Mouse (Mus musculus) heart, adult 8-10 months (tissue): Measurements from ENCODE around the gene Gpsm1. TPM values are rescaled to one million over a fixed set of nuclear protein-coding genes. Genes with fewer than 3 reads are reported as not detected.

ENCODE experiments used
- DNase-seq: peaks from one replicate; pipeline ENCODE4 v3.0.0; 2022; ENCODE audit warnings: low spot score
- total RNA-seq, 4 experiments: library from RNA; stranded (reverse); gene quantifications; 2 replicates each; pipeline ENCODE4 v1.2.4; 2022

The Gpsm1 gene
- total RNA-seq, 4 experiments from 2014 or later: 188 to 246 (median 219) TPM

DNA sequence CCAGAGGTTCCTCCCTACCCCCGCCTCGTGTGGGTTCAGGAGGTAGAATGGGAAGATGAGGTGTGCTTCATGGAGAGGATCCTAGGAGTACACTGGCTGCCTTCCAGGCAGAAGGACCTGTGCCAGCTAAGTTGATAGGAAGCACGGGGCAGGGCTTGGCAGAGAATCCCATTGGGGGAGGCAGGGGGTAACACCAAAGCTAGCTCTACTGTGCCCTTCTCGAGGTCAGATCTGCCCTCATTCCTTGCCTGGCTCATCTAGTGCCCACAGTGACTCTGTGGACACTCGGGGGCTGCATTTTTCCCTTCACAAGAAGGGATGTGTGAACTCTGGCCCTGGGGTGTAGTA, 23.9 kb downstream of the Gpsm1 start:
- peak; percentile 77 for DNase-seq

DNA sequence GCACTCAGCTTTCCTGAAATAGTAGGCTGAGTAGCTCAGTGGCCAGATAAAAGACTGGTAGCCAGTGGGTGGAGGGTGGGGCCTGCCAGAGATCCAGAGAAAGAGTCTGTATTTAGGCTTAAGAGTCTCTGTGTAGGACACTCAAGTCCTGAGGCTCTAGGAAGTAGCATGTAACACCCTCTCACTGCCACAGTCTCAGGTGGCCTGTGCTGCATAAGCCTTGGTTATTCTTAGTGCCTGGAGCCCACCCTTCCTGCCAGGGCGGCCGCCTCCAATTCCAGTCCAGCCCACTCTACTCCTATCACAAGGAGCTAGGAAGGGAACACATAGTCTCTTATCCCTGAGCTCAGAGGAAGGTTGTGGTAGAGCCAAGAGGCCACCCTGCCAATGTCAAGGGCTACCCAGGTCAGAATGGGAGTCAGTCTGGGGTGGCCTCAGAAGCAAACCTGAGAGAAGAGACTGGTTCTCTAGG, 26.2 kb downstream of the Gpsm1 start:
- no peak for DNase-seq

DNA sequence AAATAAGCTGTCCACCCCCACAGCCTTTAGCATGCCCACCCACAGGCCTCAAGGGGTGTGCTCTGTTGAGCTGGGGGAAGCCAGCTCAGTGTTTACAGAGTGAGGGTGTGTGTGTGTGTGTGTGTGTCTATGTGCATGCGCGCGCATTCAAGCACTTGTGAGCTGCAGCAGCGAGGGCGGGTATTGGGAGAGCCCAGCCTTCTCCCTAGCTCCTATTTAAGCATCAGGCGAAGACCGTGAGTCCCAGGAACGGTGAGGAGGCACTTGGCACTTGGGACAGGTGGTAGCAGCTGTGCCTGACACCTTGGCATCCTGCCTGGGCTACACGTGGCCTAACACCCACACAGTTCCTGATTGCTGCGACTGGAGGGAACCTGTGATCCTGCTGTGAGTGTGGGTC, 26.7 kb downstream of the Gpsm1 start:
- DNase-seq: peak; percentile 84

DNA sequence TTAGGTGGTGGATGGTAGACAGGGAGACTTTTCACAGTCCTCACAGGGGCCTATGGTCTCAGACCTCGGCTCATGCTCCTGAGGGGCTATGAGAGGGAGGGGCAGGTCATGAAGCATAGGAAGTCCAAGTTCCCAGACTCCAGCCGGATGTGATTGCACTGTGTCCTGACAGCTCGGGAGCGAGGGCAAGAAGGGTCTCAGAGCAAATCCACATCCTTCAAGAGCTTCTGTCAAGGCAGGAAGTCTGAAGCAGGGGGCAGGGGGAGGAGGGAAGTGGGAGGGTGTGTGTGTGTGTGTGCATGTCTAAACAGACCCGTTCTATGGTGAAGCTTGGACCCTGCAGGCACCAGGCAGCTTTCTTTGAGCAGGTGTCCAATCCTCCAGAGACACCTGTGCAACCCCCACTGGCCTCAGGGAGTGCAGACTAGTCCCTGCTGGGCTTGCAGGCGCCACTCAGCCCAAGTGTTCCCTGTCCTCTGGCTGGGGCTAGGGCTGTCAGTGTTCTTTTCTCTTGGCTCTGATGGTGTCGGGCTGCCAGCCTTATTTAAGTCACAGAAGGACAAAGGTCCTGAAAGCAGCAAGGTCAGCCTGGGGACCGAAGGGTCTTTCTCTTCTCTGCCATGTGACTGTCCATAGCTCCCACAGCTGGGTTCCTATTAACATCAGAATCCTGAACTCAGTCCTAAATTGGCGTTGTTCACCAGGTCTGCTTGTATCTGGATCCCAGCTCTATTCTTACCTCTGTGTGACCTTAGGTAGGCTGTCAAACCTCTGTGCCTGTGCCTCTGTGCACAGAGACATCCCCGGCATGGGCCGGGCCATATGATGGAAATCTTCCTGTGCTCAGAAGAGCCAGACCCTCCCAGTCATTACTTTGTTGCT, 27.5 kb downstream of the Gpsm1 start:
- DNase-seq: no peak

DNA sequence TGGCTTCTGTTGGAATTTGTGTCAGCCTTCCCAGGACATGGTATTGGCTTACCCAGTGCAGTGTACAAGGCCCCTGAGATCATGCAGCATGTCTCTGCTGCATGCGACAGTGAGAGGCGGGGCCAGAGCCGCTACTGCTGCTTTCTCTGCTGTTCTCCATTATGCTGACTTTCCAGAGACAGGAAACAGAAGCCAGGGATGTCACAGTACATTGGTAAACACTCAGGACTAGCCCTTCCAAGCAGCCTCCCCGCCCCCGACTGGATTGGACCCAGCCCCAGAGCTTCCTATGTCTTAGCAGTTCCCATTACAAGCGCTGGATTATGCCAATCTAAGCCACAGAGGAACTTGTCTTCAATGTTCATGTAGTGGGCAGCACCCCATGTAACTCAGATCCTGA, 32.9 kb downstream of the Gpsm1 start:
- no peak for DNase-seq

DNA sequence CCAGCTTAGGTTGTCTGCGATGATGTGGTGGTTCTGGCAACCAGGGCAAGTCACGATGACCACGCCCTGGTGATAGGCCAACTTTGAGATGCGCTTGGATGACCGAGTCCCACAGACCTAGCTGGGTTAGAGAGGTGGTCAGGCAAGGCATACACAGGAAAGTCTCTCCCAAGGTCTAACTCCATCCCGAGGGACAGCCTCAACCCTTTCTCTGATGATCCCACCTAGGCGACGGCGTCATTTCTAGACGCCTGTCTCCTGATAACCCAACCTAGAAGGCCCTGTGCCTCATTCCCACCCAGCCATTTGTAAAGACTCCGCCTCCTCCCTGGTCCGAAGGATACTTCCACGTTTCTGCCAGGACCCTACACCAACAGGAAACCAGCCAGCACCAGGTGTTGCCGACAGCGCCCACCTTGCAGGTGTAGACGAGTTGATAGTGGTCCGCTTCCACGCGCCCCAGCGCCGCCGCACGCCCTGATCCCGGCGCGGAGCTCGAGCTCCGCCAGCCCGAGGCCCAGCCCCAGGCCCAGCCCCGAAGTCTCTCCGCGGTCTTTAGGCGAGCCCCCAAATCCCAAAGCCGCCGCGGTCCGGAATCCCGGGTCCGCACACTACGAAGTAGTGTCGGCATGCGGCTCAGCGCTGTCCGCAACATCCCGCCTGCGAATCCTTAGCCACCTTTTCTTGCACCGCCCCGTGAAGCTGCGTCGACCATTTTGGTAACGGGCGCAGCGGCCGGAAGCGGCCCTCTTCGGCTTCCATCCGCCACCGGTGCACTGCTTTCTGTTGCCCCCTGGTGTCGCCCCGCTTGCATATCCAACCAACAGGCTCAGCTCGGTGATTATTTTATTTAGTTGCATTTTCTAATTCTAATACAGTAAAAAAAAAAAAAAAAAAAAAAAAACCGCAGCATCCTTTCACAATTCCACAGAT, 36.3 kb downstream of the Gpsm1 start, which contains the start of gene Dnlz:
Gene Dnlz, minus strand, starts transcription at position 753 of the 933 bp plus-strand sequence.
- peak; percentile 94 for DNase-seq

DNA sequence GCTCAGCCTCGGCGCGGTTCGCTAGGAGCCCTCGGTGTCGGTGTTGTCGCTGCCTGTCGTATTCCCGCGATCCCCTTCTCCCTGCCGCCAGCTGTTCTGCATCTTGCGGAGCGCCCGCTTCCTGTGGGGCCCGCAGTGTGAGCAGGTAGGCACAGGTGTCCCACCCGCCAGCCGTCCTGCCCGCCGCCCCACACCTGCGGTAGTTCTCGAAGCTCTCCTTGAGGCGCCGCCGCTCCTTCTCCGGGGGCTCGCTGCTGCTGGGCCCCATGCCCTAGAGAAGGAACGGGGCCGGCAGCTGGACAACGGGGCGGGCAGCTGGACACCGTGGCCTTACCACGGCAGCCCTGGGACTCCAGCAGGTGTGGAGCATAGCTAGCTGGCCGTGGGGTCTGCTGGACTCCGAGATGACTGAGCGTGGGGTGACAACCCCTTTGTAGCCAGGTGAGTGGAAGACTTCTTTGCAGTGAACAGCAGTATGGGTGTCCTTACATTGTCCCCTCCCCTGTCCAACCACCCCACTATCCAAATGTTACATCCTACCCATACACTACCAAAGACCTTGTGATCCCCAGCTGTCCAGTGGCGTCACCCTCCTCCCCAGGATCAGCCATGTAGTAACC, 37.1 kb downstream of the Gpsm1 start:
- DNase-seq: no peak

DNA sequence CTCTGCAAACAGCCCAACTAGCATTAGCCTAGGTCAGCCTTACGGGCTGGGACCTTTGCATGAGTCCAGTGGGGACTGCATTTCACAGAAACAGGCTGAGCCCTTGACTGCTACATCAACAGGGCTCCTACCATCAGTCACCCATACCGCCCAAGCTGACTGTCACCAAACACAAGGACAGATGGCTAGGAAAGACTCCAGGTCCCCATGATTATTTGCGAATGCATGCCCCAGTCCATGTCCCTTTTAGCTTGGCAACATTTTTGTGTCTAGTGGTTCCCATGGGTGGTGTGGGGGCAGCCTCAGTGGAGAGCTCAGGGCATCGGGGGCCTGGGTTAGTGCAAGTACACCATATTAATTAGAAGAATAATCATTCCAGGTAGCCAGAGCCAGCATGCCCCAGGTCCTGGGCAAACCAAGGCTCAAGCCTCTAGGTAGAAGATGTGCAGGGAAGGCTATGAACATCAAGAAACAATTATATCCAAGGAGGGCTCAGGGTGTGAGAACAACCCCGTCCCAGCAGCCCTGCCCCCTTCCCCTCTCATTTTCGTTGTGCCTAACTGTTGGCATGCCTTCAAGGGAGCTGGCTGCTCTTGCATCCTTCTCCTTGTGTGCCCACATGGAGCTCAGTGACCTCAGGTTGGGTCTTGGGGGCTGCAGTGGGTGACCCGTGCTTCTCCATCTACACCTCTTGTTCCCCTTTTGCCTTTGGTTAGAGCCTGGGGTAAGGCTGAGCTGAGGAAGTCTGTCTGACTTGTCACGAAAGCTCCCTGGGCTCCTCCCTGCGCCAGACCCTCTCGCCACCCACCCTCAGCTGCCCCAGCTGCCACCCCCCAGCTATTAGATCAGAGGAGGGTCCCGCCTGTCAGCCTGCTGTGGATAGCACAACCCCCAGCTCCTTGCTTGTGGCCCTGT, 38.0 kb downstream of the Gpsm1 start:
- no peak for DNase-seq

DNA sequence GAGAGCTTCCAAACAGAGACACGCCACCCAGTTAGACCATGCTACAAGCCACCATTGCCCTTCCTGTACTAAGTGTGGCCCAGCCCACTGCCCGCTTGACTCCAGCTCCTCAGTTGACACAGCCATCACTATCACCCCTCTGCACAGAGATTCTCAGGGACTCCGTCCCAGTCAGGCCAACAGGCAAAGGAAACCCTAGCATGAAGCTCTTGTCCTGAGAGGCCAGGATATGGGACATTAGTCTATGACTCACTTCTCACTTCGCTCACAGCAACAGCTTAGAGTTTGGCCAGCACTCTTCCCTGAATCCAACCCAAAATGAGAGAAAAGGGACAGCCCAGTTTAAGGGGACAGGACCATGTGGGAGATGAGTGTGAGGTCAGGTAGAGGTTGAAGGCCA, 39.1 kb downstream of the Gpsm1 start:
- DNase-seq: no peak

DNA sequence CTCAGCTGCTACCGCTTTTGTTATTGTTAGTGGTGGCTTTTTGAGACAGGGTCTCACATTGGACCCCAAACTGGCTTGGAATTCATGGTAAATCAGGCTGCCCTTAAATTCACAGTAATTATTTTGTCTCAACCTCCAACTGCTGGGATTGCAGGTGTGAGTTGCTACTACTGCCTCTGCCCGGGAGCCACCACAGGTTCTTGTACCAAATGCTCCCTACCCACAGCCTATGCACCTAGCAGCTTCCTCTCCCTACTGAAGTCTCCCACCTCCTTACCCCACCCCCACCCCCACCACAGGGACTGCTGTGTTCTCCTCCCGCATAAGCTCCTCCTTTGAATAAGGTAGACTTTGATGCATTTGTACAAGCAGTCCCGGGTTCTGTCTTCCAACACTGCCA, 40.9 kb downstream of the Gpsm1 start:
- DNase-seq: no peak

DNA sequence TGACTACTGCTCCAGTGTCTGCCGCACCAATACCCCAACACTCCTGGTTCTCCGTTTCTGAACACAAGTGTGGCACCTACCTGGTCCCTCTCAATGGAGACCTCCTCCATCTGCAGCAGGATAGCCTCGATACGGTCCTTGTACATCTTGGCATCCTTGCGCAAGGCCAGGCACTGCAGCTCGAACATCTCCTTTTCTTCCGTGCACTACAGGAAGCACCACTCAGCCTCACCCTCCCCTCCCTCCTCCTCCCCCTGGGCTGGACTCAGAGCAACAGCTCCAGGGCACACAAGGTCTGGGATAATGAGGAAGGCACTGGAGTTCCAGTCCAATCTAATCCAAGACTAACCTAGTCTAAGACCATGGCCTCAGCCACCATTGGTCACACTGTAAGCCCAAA, 41.4 kb downstream of the Gpsm1 start:
- no peak for DNase-seq

DNA sequence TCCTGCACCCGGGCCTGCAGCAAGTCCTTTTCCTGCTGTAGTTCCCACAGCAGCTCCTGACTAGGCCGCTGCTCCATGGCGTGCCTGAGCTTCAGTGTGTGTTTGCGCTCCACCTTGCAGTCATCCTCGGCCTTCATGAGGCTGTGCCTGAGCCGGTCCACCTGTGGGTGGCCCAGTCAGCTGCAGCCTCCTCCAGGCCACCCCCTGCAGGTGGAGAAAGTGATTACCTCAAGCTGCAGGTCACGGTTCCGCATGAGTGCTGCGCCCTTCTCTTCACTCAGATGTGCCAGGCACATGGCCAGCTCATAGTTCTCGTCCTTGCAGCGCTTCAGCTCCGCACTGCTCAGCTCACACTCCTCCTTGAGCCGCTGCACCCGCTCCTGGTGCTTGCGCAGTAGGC, 42.2 kb downstream of the Gpsm1 start:
- no peak for DNase-seq

DNA sequence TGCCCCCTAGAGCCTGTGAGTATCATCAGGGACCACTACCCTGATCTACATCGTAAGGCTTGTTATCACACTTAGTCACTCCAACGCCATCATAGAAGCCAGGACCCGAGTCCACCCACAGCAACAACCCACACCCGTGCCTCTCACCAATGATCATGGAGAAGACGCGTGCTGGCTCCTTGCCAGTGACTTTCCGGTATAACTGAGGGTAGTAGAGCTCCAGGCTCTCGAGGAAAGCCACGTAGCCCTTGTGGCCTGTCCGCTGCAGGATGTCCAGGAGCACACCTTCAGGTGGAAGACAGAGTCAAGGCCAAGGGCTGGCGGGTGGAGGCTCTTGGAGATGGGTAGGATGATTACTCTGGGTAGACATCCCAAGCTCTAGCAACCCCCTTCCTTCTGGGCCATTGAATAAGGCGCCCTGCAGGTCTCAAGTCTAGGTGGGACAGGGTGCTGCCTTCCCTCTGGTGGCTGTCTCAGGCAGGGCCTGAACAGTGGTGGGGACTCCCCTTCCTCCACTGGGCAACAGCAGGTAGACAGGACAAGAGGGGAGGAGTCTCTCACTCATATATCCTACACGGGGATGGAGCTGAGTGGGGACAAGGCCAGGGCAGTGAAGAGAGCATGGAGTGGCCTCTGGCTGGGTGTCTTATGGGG, 43.5 kb downstream of the Gpsm1 start:
- no peak for DNase-seq

DNA sequence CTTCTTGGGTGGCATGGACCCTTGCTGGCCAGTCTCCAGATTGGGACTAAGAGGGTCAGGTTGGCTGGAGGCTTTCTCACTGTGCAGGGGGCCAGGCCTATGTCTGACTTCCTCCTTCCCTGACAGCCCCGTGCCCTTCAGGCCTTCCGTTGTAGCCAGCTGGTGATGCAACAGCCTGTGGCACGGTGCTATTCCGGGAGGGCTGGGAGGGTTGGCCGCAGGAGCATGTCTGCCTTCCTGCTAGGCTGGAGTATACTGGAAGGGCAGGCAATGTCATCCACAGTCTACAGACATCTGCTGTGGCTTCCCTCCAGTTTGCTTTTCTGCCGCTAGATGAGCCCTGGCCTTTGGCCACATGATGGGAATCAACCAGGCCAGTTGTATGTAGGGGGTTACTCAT, 44.7 kb downstream of the Gpsm1 start:
- DNase-seq: no peak

DNA sequence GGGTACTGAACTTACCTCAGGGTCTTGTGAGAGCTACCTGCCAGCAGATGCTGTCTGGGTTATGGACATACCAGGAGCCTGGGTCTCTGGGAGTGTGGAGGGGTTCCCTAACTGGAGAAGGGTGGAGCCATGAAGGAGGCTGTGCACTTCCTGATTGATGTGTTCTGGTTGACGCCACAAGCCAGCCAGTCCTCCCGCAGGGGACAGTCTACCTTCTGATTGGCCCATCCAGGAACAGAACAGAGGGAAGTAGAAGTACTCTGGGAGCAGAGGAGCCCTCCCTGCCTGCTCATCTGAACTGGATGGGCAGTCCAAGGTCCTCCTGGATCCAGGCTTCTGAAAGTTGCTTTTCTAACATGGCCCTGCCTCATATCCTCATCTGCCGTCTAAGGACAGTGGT, 45.5 kb downstream of the Gpsm1 start, which contains the start of gene Card9:
Gene Card9, minus strand, starts transcription at position 147 of the 400 bp plus-strand sequence.
- no peak for DNase-seq

DNA sequence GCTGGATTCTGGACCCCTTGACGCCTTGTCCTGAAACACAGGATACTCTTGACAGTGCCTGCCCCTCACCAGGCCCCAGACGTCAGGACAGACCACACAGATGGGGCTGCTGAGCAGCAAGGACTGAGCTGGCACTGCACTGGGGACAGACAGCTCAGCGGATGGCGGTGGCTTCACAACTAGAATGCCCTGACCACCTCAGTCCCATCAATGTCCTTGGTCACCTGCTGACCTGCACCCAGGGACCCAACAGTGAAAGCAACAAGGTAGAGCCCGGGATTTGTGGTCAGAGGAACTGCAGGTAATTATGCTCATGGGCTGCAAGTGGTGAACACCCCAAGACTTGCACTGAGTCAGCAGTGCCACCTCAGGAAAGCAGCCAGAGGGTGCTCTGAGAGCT, 47.7 kb downstream of the Gpsm1 start:
- DNase-seq: no peak

DNA sequence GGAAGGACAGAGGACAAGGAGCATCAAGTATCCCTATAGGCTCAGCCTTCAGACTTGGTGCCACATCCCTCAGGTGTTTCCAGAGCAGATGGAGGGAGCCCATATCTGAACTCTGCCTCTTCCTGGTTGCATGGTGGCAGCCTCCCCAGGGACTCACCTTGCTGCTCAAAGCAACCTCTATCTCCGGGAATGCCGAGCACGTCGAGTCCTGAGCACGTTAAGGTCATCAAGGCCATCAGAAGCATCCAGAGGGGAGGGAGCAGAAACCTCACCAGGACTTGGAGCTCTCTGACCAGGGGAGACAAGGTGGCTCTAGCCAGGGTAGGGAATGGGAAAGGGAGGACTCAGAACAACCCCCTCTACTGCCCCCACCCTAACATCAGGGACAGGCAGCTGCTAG, 48.2 kb downstream of the Gpsm1 start:
- DNase-seq: no peak

DNA sequence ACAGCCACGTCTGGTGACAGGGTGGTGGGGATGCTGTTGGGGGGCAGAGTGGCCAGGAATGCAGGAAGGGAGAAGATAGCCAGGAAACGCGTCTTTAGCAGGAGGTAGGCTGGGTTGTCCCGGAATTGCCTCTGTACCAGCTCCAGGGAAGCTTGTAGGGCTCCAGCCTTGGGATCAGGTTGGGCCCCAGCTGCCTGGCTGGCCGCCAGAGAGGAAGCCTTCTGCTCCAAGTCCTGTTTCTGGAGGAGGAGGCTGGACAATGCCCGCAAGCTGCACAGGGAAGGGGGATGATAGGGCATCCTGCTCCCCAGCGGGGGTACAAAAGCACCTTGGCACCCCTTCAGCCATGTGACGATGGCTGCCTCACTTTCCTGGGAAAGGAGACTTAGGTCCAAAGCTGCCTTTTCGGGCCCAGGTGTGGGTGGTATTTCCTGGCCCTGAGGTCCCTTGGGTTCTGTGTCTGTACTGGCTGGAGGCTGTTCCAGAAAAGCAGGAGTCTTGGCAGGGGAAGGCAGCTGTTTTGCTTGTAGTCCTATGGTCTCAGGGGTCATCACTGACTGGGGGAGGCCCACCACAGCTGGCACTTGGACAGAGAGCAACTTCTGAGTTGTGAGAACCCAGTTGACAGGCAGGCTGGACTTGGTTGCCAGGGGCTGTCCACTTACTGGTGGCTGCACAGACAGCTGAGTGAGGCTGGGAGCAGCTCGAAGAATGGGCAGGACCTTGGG, 49.6 kb downstream of the Gpsm1 start:
- DNase-seq: peak; percentile 77

DNA sequence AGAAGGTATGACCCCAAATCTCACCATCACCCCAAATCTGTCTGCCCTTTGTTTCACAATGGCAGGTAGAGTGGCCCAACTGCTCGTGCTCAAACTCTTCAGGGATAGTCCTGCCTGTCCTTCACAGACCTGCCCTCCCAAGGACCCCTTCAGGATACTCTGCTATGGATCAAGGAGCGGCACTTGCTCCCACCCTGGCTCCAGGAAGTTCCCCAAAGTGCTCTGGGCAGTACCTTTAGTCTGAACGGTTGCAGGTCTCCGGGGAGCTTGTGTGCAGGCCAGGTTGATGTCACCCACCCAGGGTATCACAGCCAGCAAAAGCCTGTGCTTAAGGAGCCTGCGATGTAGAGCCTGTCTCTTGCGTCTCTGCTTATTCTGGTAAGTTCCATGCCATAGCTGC, 52.6 kb downstream of the Gpsm1 start:
- DNase-seq: no peak

DNA sequence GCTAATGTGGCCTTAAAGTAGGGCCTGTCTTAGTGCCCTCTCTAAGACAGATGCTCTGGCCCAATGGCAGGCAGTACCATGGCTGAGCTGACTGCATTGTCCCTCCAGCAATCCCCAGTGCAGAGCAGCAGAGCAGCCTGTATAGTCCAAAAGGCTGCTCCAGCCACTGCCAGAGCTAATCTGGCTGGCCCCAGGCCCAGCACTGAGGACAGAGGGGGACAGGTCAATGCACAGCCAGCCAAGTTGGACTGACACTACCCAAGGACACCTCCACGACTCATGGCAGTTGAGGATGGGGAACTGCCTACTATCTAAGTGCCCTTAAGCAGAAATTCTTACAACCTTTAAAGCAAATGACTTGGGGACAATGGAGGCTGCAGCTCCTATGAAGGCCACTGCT, 53.3 kb downstream of the Gpsm1 start:
- DNase-seq: peak; percentile 55
